Mouse (Mus musculus): ENCODE data around the gene 9930021J03Rik. TPM values are rescaled to one million over a fixed set of nuclear protein-coding genes. Genes with fewer than 3 reads are reported as not detected.

Gene 9930021J03Rik
- polyA plus RNA-seq, 1 experiment from 2014 or later: 8.9 TPM

GRCm38 (mm10) chr19:29823456-29824010, 17.7 kb upstream of the 9930021J03Rik start:
- no peaks in the 10 kb centered on the region for H3K4me1 ChIP-seq (ENCODE audit: control insufficient read depth, insufficient read depth, low read length)
- H3K9me3 ChIP-seq (ENCODE audit: control insufficient read depth, low read depth, low read length): no peaks in the 10 kb centered on the region
- H3K4me3 ChIP-seq (ENCODE audit: low read depth, low read length): no peak overlapping the region
- WGBS: 66% methylated on average over 12 of the region's 12 CpGs
- H3K27me3 ChIP-seq (ENCODE audit: control insufficient read depth, insufficient read depth, low read length): no peaks in the 10 kb centered on the region
- no peaks in the 10 kb centered on the region for H3K36me3 ChIP-seq (ENCODE audit: control insufficient read depth, insufficient read depth, low read length)
- no peak overlapping the region for H3K4me2 ChIP-seq (replicated peaks; ENCODE audit: low read depth, low read length)
- no peak overlapping the region for H3K9ac ChIP-seq (replicated peaks; ENCODE audit: low read depth, low read length)
- H3K27ac ChIP-seq (ENCODE audit: low read length): no peak overlapping the region
- ATAC-seq (ENCODE audit: insufficient number of reproducible peaks, insufficient read depth, low FRiP score, low read depth): no peak

GRCm38 (mm10) chr19:29820966-29821365, 15.2 kb upstream of the 9930021J03Rik start:
- Histone ChIP-seq H3K36me3 (ENCODE audit: control insufficient read depth, insufficient read depth, low read length) (no peaks in the 10 kb centered on the region), H3K4me3 (ENCODE audit: low read depth, low read length) (no peak overlapping the region), H3K27me3 (ENCODE audit: control insufficient read depth, insufficient read depth, low read length) (no peaks in the 10 kb centered on the region), H3K4me2 (replicated peaks; ENCODE audit: low read depth, low read length) (no peak overlapping the region), H3K9ac (replicated peaks; ENCODE audit: low read depth, low read length) (no peak overlapping the region), H3K4me1 (ENCODE audit: control insufficient read depth, insufficient read depth, low read length) (no peaks in the 10 kb centered on the region), H3K27ac (ENCODE audit: low read length) (no peak overlapping the region), H3K9me3 (ENCODE audit: control insufficient read depth, low read depth, low read length) (no peaks in the 10 kb centered on the region)
- no peak for ATAC-seq (ENCODE audit: insufficient number of reproducible peaks, insufficient read depth, low FRiP score, low read depth)

GRCm38 (mm10) chr19:29812581-29813460, 7.0 kb upstream of the 9930021J03Rik start, which contains the start of gene Ranbp6:
TSS of gene Ranbp6 (minus strand) at chr19:29812974.
- WGBS: 1% methylated on average over 47 of the region's 47 CpGs
- ATAC-seq (ENCODE audit: insufficient number of reproducible peaks, insufficient read depth, low FRiP score, low read depth): peak; percentile 96

GRCm38 (mm10) chr19:29810022-29810421, 4.2 kb upstream of the 9930021J03Rik start:
- Histone ChIP-seq H3K9me3 (ENCODE audit: control insufficient read depth, low read depth, low read length) (no peaks in the 10 kb centered on the region), H3K9ac (replicated peaks; ENCODE audit: low read depth, low read length) (no peak overlapping the region), H3K36me3 (ENCODE audit: control insufficient read depth, insufficient read depth, low read length) (peaks cover 13% of the 10 kb centered on the region), H3K27ac (ENCODE audit: low read length) (no peak overlapping the region), H3K27me3 (ENCODE audit: control insufficient read depth, insufficient read depth, low read length) (0 out of 2 replicates have a peak, but pooled peaks cover 2% of the 10 kb centered on the region), H3K4me2 (replicated peaks; ENCODE audit: low read depth, low read length) (no peak overlapping the region), H3K4me1 (ENCODE audit: control insufficient read depth, insufficient read depth, low read length) (peaks cover 7% of the 10 kb centered on the region), H3K4me3 (ENCODE audit: low read depth, low read length) (no peak overlapping the region)
- WGBS: 93% methylated on average over 5 of the region's 5 CpGs
- ATAC-seq (ENCODE audit: insufficient number of reproducible peaks, insufficient read depth, low FRiP score, low read depth): no peak

More at GRCm38 (mm10) chr19:29812581-29813460, 7.0 kb upstream of the 9930021J03Rik start, which contains the start of gene Ranbp6:
- Histone ChIP-seq H3K4me2 (replicated peaks; ENCODE audit: low read depth, low read length) (peak within 1 kb of the TSS; percentile 76), H3K27ac (ENCODE audit: low read length) (no peak within 1 kb of the TSS), H3K27me3 (ENCODE audit: control insufficient read depth, insufficient read depth, low read length) (0 out of 2 replicates have a peak, but pooled peaks cover 2% of the 10 kb centered on the region), H3K4me1 (ENCODE audit: control insufficient read depth, insufficient read depth, low read length) (peaks cover 7% of the 10 kb centered on the region), H3K9me3 (ENCODE audit: control insufficient read depth, low read depth, low read length) (no peaks in the 10 kb centered on the region), H3K36me3 (ENCODE audit: control insufficient read depth, insufficient read depth, low read length) (peaks cover 13% of the 10 kb centered on the region), H3K9ac (replicated peaks; ENCODE audit: low read depth, low read length) (peak within 1 kb of the TSS; percentile 67), H3K4me3 (ENCODE audit: low read depth, low read length) (peak within 1 kb of the TSS; percentile 81)

- H3K27me3 ChIP-seq (ENCODE audit: control insufficient read depth, insufficient read depth, low read length): no peaks in the 10 kb centered on the region
- peaks cover 7% of the 10 kb centered on the region; the same call in 1 of the 2 replicates for H3K4me1 ChIP-seq (ENCODE audit: control insufficient read depth, insufficient read depth, low read length)
- peaks cover 6% of the 10 kb centered on the region for H3K36me3 ChIP-seq (ENCODE audit: control insufficient read depth, insufficient read depth, low read length)
- H3K4me3 ChIP-seq (ENCODE audit: low read depth, low read length): peak overlapping the region; percentile 93
- H3K4me2 ChIP-seq (replicated peaks; ENCODE audit: low read depth, low read length): peak overlapping the region; percentile 61
- under 1% methylated on average over 72 of the region's 72 CpGs for WGBS
- peak overlapping the region; percentile 89 for H3K27ac ChIP-seq (ENCODE audit: low read length)
- peak; percentile 68 for ATAC-seq (ENCODE audit: insufficient number of reproducible peaks, insufficient read depth, low FRiP score, low read depth)
- no peaks in the 10 kb centered on the region for H3K9me3 ChIP-seq (ENCODE audit: control insufficient read depth, low read depth, low read length)
- H3K9ac ChIP-seq (replicated peaks; ENCODE audit: low read depth, low read length): peak overlapping the region; percentile 93
Measured at GRCm38 (mm10) chr19:29805101-29805916, 480 bp downstream of the 9930021J03Rik start.

DNA sequence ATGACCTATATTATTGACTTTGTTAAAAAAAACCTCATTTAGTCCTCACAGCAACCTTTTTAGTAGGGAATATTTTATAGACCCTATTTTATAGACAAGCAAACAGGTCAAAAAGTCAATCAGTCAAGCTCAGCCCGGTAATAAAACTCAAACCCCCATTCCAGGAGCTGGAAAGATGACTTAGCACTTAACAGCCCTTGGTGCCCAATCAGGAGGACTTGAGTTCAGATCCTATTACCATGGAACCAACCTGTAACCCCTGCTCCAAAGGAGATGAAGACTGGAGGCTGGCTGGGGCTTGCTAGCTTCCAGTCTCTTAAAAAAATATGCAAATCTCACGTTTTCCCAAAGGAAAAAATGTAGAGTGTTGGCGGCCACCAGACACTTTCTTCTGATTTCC, 1.8 kb downstream of the 9930021J03Rik start:
- 38% methylated on average over 3 of the region's 3 CpGs for WGBS
- Histone ChIP-seq H3K27me3 (ENCODE audit: control insufficient read depth, insufficient read depth, low read length) (no peaks in the 10 kb centered on the region), H3K9ac (replicated peaks; ENCODE audit: low read depth, low read length) (no peak overlapping the region), H3K9me3 (ENCODE audit: control insufficient read depth, low read depth, low read length) (no peaks in the 10 kb centered on the region), H3K4me1 (ENCODE audit: control insufficient read depth, insufficient read depth, low read length) (peaks cover 7% of the 10 kb centered on the region; the same call in 1 of the 2 replicates), H3K27ac (ENCODE audit: low read length) (no peak overlapping the region), H3K4me2 (replicated peaks; ENCODE audit: low read depth, low read length) (peak overlapping the region; percentile 61), H3K36me3 (ENCODE audit: control insufficient read depth, insufficient read depth, low read length) (no peaks in the 10 kb centered on the region), H3K4me3 (ENCODE audit: low read depth, low read length) (peak overlapping the region; percentile 93; the same call in 1 of the 2 replicates)
- no peak for ATAC-seq (ENCODE audit: insufficient number of reproducible peaks, insufficient read depth, low FRiP score, low read depth)

GRCm38 (mm10) chr19:29797371-29797770, 8.4 kb downstream of the 9930021J03Rik start:
- WGBS: 81% methylated on average over 3 of the region's 3 CpGs

GRCm38 (mm10) chr19:29787997-29788396, 17.8 kb downstream of the 9930021J03Rik start:
- H3K9ac ChIP-seq (replicated peaks; ENCODE audit: low read depth, low read length): no peak overlapping the region
- ATAC-seq (ENCODE audit: insufficient number of reproducible peaks, insufficient read depth, low FRiP score, low read depth): no peak
- no peaks in the 10 kb centered on the region for H3K27me3 ChIP-seq (ENCODE audit: control insufficient read depth, insufficient read depth, low read length)
- H3K4me2 ChIP-seq (replicated peaks; ENCODE audit: low read depth, low read length): no peak overlapping the region
- H3K27ac ChIP-seq (ENCODE audit: low read length): no peak overlapping the region
- H3K36me3 ChIP-seq (ENCODE audit: control insufficient read depth, insufficient read depth, low read length): peaks cover under 1% of the 10 kb centered on the region; the same call in 1 of the 2 replicates
- no peaks in the 10 kb centered on the region for H3K4me1 ChIP-seq (ENCODE audit: control insufficient read depth, insufficient read depth, low read length)
- H3K9me3 ChIP-seq (ENCODE audit: control insufficient read depth, low read depth, low read length): no peaks in the 10 kb centered on the region
- H3K4me3 ChIP-seq (ENCODE audit: low read depth, low read length): no peak overlapping the region

More at GRCm38 (mm10) chr19:29797371-29797770, 8.4 kb downstream of the 9930021J03Rik start:
- Histone ChIP-seq H3K4me1 (ENCODE audit: control insufficient read depth, insufficient read depth, low read length) (0 out of 2 replicates have a peak, but pooled peaks cover 3% of the 10 kb centered on the region), H3K27me3 (ENCODE audit: control insufficient read depth, insufficient read depth, low read length) (no peaks in the 10 kb centered on the region), H3K4me3 (ENCODE audit: low read depth, low read length) (no peak overlapping the region), H3K36me3 (ENCODE audit: control insufficient read depth, insufficient read depth, low read length) (no peaks in the 10 kb centered on the region), H3K4me2 (replicated peaks; ENCODE audit: low read depth, low read length) (no peak overlapping the region), H3K9me3 (ENCODE audit: control insufficient read depth, low read depth, low read length) (no peaks in the 10 kb centered on the region), H3K27ac (ENCODE audit: low read length) (no peak overlapping the region), H3K9ac (replicated peaks; ENCODE audit: low read depth, low read length) (no peak overlapping the region)
- no peak for ATAC-seq (ENCODE audit: insufficient number of reproducible peaks, insufficient read depth, low FRiP score, low read depth)
